In genomic region chr15:29026219-29026618, GRCm38 (mm10) we compare ENCODE assay signal across 15 mouse cellular contexts.
"Had no signal": no experiment of that assay in that cellular context is flagged by ENCODE, and none has a peak within 500 bp of the region (broad histone marks: within the 10 kb centered on the region; RNA-seq: fewer than 3 reads in every experiment).

No protein-coding gene starts in this region.

- H3K9me3 ChIP-seq: limb, embryonic 12.5 days; liver, embryonic 15.5 days; megakaryocyte, embryonic 14.5 days; midbrain, embryonic 15.5 days had no signal

- H3K27me3 ChIP-seq: limb, embryonic 12.5 days; liver, embryonic 15.5 days; megakaryocyte, embryonic 14.5 days; midbrain, embryonic 15.5 days had no signal

- H3K4me2 ChIP-seq: limb, embryonic 12.5 days; liver, embryonic 15.5 days; midbrain, embryonic 11.5 days; midbrain, embryonic 15.5 days had no signal

- H3K4me3 ChIP-seq: limb, embryonic 12.5 days; liver, embryonic 15.5 days; megakaryocyte, embryonic 14.5 days; midbrain, embryonic 15.5 days had no signal

- DNase-seq: kidney, adult 18-20 months; kidney, postnatal 25 days; liver; lung, adult 2 months; lung, postnatal 36 days; right cerebral cortex, adult 18-20 months; right cerebral cortex, postnatal 25 days; thymus, adult 2 months; thymus, postnatal 25 days had no signal

- H3K9ac ChIP-seq: limb, embryonic 12.5 days; liver, embryonic 15.5 days; midbrain, embryonic 15.5 days had no signal

- H3K4me1 ChIP-seq: limb, embryonic 12.5 days; liver, embryonic 15.5 days; megakaryocyte, embryonic 14.5 days; midbrain, embryonic 15.5 days had no signal

- ATAC-seq: lung, postnatal 0 days; midbrain, embryonic 15.5 days had no signal

- H3K27ac ChIP-seq: limb, embryonic 12.5 days; liver, embryonic 15.5 days; midbrain, embryonic 15.5 days had no signal

- H3K36me3 ChIP-seq: limb, embryonic 12.5 days; liver, embryonic 15.5 days; midbrain, embryonic 15.5 days had no signal
